Mouse (Mus musculus) layer of hippocampus, postnatal 10 days (tissue): ENCODE measurements around the gene Usb1. TPM values are rescaled to one million over a fixed set of nuclear protein-coding genes. Genes with fewer than 3 reads are reported as not detected.

Experiments used
- total RNA-seq, 2 experiments: library from RNA; stranded (reverse); gene quantifications; 2 replicates each; pipeline ENCODE4 v1.2.3; 2021

The Usb1 gene
- total RNA-seq, 2 experiments from 2014 or later: 17.2 to 22.8 TPM

Other genes starting within 250 kb of the Usb1 start
- 10 to 100 TPM; 72.4 to 90.2 TPM for gene Kifc3, start 129.5 kb upstream of the Usb1 start, total RNA-seq
- under 1 TPM; 0.87 to 0.91 TPM for gene Cngb1, start 25.7 kb upstream of the Usb1 start, total RNA-seq
- 1 to 10 TPM; 1.4 to 1.7 TPM for gene Tepp, start 21.7 kb upstream of the Usb1 start, total RNA-seq
- gene Zfp319, start 334 bp upstream of the Usb1 start, total RNA-seq: 10 to 100 TPM; 18.1 to 19.4 TPM
- gene Mmp15, start 20.0 kb downstream of the Usb1 start, total RNA-seq: 10 to 100 TPM; 41.2 to 42.5 TPM
- 10 to 100 TPM; 64.1 to 67.9 TPM for gene Cfap20, start 102.6 kb downstream of the Usb1 start, total RNA-seq
- 10 to 100 TPM; 73.8 to 80.8 TPM for gene Csnk2a2, start 157.8 kb downstream of the Usb1 start, total RNA-seq
- gene Ccdc113, start 201.8 kb downstream of the Usb1 start, total RNA-seq: 1 to 10 TPM; 1.1 to 2.4 TPM
- not detected for gene Prss54, start 244.1 kb downstream of the Usb1 start, total RNA-seq